Mouse (Mus musculus) cerebellum, adult 8-10 months (tissue): ENCODE data around the gene Tprkb.
"Not testable (repeated sequence)": the region's sequence is repeated elsewhere in the genome, so short reads cannot be mapped to it uniquely, and the experiment has no call there.

Source experiments
- DNase-seq: peaks from one replicate; pipeline ENCODE4 v3.0.0; 2022

Tprkb gene

DNA sequence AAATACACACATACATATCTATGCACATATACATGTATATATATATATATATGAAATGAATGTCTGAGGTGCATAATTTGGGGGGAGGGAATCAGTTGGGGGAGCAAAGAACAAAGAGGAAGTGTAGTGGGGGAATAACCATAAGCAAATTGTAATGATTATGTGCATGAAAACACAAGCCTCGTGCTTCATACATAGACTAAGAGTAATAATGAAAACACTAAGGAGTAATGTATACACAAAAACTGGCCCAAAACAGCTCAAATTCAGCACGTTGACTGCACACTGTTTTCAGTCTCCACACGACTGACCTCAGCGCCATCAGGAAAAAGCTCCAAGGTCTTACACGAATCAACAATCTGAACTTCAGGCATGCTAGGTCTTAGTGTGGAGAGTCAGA, 64.6 kb downstream of the Tprkb start:
- DNase-seq = no peak

DNA sequence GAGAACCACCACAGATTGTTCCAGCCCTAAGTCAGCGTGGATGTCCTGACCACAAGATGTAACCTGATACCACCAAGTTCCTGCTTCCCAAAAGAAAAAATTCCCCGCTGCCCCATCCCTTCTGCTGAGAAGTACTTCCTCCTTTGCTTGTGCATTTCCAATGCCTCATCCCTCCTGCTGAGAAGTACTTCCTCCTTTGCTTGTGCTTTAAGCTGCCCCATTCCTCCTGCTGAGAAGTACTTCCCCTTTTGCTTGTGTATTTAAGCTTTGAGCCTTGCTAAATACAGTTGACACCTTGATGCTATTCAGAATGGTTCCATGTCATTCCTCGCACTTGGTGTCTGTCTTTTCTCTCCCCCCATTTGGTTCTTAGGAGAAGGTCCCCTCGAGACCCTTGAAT, 67.1 kb downstream of the Tprkb start:
- DNase-seq = not testable (repeated sequence)
